Mouse (Mus musculus): Measurements from ENCODE around the gene Pde6h. TPM values are rescaled to one million over a fixed set of nuclear protein-coding genes. Genes with fewer than 3 reads are reported as not detected.

The Pde6h gene
- polyA plus RNA-seq, 1 experiment = 23.6 TPM

Other genes starting within 250 kb of the Pde6h start
- gene Gucy2c, start 142.1 kb upstream of the Pde6h start, polyA plus RNA-seq (2012; rRNA removed) = 0.04 and 0.09 TPM in 2 replicates
- 0.66 and 0.97 TPM in 2 replicates for gene Hist4h4, start 119.4 kb upstream of the Pde6h start, polyA plus RNA-seq (2012; rRNA removed)
- 224 and 310 TPM in 2 replicates for gene H2afj, start 115.6 kb upstream of the Pde6h start, polyA plus RNA-seq (2012; rRNA removed)
- 0.86 and 2.3 TPM in 2 replicates for gene BC049715, start 96.2 kb upstream of the Pde6h start, polyA plus RNA-seq (2012; rRNA removed)
- gene Wbp11, start 95.6 kb upstream of the Pde6h start, polyA plus RNA-seq (2012; rRNA removed) = 25.2 and 34.8 TPM in 2 replicates
- 0.08 and 0.12 TPM in 2 replicates for gene Smco3, start 88.4 kb upstream of the Pde6h start, polyA plus RNA-seq (2012; rRNA removed)
- gene Art4, start 66.1 kb upstream of the Pde6h start, polyA plus RNA-seq (2012; rRNA removed) = 10.3 and 12.8 TPM in 2 replicates
- 1,037 and 1,559 TPM in 2 replicates for gene Mgp, start 48.0 kb upstream of the Pde6h start, polyA plus RNA-seq (2012; rRNA removed)
- 0.08 TPM in 2 replicates for gene Erp27, start 1.7 kb upstream of the Pde6h start, polyA plus RNA-seq (2012; rRNA removed)
- gene Arhgdib, start 18.1 kb downstream of the Pde6h start, polyA plus RNA-seq (2012; rRNA removed) = 46.4 and 53.8 TPM in 2 replicates
- 6.4 and 8.1 TPM in 2 replicates for gene Rerg, start 246.7 kb downstream of the Pde6h start, polyA plus RNA-seq (2012; rRNA removed)

Data from gonadal fat pad, adult 2 months (tissue).